25 mouse cellular contexts compared by ENCODE assay signal in genomic region chr2:79099601-79100000, GRCm38 (mm10).
DNase-seq lines count a peak whose midpoint lies in the region; ATAC-seq and TF ChIP-seq lines count a peak whose summit lies in the region.
"Had no signal": no experiment of that assay in that cellular context is flagged by ENCODE, and none has a peak within 500 bp of the region (broad histone marks: within the 10 kb centered on the region; RNA-seq: fewer than 3 reads in every experiment).

No protein-coding gene starts in this region.

- TF ChIP-seq CTCF in G1E (IDR thresholded peaks at IDR 0.05; ENCODE audit: low read depth, low read length) = no peak
- no peak for TF ChIP-seq CTCF in liver, embryonic 14.5 days (IDR thresholded peaks at IDR 0.05; ENCODE audit: low read depth)

- no peaks in the 10 kb centered on the region for H3K9me3 ChIP-seq in G1E (replicated peaks)
- no peaks in the 10 kb centered on the region for H3K9me3 ChIP-seq in liver, embryonic 14.5 days (ENCODE audit: control insufficient read depth, low read length)
- H3K9me3 ChIP-seq: embryonic facial prominence, embryonic 10.5 days; embryonic facial prominence, embryonic 15.5 days; forebrain, embryonic 15.5 days; hindbrain, embryonic 10.5 days; hindbrain, embryonic 15.5 days; neural tube, embryonic 12.5 days had no signal

- H3K36me3 ChIP-seq in G1E (replicated peaks) = peaks cover 2% of the 10 kb centered on the region
- no peaks in the 10 kb centered on the region for H3K36me3 ChIP-seq in liver, embryonic 14.5 days (replicated peaks; ENCODE audit: control insufficient read depth, insufficient read depth, low read depth)
- H3K36me3 ChIP-seq: embryonic facial prominence, embryonic 10.5 days; embryonic facial prominence, embryonic 15.5 days; forebrain, embryonic 15.5 days; hindbrain, embryonic 10.5 days; hindbrain, embryonic 15.5 days; neural tube, embryonic 12.5 days had no signal

- H3K9ac ChIP-seq in liver, embryonic 14.5 days (replicated peaks) = no peak overlapping the region
- H3K9ac ChIP-seq: embryonic facial prominence, embryonic 15.5 days; forebrain, embryonic 15.5 days; hindbrain, embryonic 15.5 days; lung, embryonic 14.5 days; neural tube, embryonic 12.5 days had no signal

- peak overlapping the region; percentile 9; the same call in 1 of the 2 replicates for H3K27ac ChIP-seq in liver, embryonic 14.5 days
- H3K27ac ChIP-seq: embryonic facial prominence, embryonic 10.5 days; embryonic facial prominence, embryonic 15.5 days; forebrain, embryonic 15.5 days; hindbrain, embryonic 10.5 days; hindbrain, embryonic 15.5 days; neural tube, embryonic 12.5 days had no signal

- no peak overlapping the region for H3K4me3 ChIP-seq in G1E (ENCODE audit: low read depth, low read length)
- no peak overlapping the region for H3K4me3 ChIP-seq in liver, embryonic 14.5 days (ENCODE audit: insufficient read depth in 1 of 2, low read depth in 2 of 2, low read length in 2 of 2)
- H3K4me3 ChIP-seq: embryonic facial prominence, embryonic 10.5 days; embryonic facial prominence, embryonic 15.5 days; forebrain, embryonic 15.5 days; hindbrain, embryonic 10.5 days; hindbrain, embryonic 15.5 days; neural tube, embryonic 12.5 days had no signal

- H3K27me3 ChIP-seq in G1E (ENCODE audit: insufficient read depth, low read length) = no peaks in the 10 kb centered on the region
- H3K27me3 ChIP-seq in liver, embryonic 14.5 days (ENCODE audit: control insufficient read depth, insufficient read depth, low read length) = no peaks in the 10 kb centered on the region
- H3K27me3 ChIP-seq: embryonic facial prominence, embryonic 15.5 days; forebrain, embryonic 15.5 days; hindbrain, embryonic 15.5 days; neural tube, embryonic 12.5 days had no signal

- no peak overlapping the region for H3K4me2 ChIP-seq in liver, embryonic 14.5 days (ENCODE audit: low read depth)
- H3K4me2 ChIP-seq: embryonic facial prominence, embryonic 15.5 days; forebrain, embryonic 15.5 days; hindbrain, embryonic 15.5 days; lung, embryonic 14.5 days; midbrain, embryonic 11.5 days; neural tube, embryonic 12.5 days had no signal

- DNase-seq in G1E (ENCODE audit: low spot score) = peak; percentile 27
- peak; percentile 38 to 63 (median 50) for DNase-seq in liver, embryonic 14.5 days (ENCODE audit: low read depth in 3 of 3, low spot score in 3 of 3)
- no peak for DNase-seq in thymus, adult 18-20 months
- no peak for DNase-seq in ovary, adult 18-20 months (ENCODE audit: low spot score)
- DNase-seq: adrenal gland, adult 8-10 months; cerebellum, adult 18-20 months; cerebellum, postnatal 14 days; heart, postnatal 14 days; kidney, adult 11 months; kidney, postnatal 14 days; left cerebral cortex, postnatal 4 days; lung, embryonic 14.5 days; lung, postnatal 14 days had no signal

- peaks cover 27% of the 10 kb centered on the region for H3K4me1 ChIP-seq in G1E (ENCODE audit: insufficient read depth, low read depth, low read length)
- peaks cover 12 to 14% of the 10 kb centered on the region in 2 experiments for H3K4me1 ChIP-seq in liver, embryonic 14.5 days (replicated peaks; ENCODE audit: control insufficient read depth in 2 of 2, insufficient read depth in 2 of 2, low read length in 1 of 2)
- H3K4me1 ChIP-seq: embryonic facial prominence, embryonic 10.5 days; embryonic facial prominence, embryonic 15.5 days; forebrain, embryonic 15.5 days; hindbrain, embryonic 10.5 days; hindbrain, embryonic 15.5 days; neural tube, embryonic 12.5 days had no signal

- 21% methylated on average over 1 of the region's 1 CpGs for WGBS in liver, embryonic 14.5 days (ENCODE audit: insufficient replicate concordance)

- TF ChIP-seq EP300 in liver, embryonic 14.5 days (IDR thresholded peaks at IDR 0.05; ENCODE audit: low read depth) = peak; percentile 84

- peak; percentile 99 for ATAC-seq in G1E (ENCODE audit: extremely low read depth, insufficient number of reproducible peaks, low FRiP score, poor library complexity, severe bottlenecking)
- peak; percentile 92 for ATAC-seq in erythroid progenitor cell, adult 5-6 weeks (replicated peaks; ENCODE audit: low FRiP score, poor library complexity, severe bottlenecking)
- ATAC-seq in liver, embryonic 14.5 days (ENCODE audit: insufficient read depth) = peak; percentile 92
- ATAC-seq in megakaryocyte-erythroid progenitor cell, adult 5-6 weeks (replicated peaks; ENCODE audit: low FRiP score, low TSS enrichment, poor library complexity, severe bottlenecking) = peak; percentile 98
- ATAC-seq in frontal cortex, adult (ENCODE audit: low TSS enrichment) = no peak
- ATAC-seq: forebrain, embryonic 15.5 days; inflammation-experienced regulatory T-cells, adult 6 months; midbrain, embryonic 16.5 days had no signal

Comparison
In these comparisons a context has a peak if more than half of its experiments do, and no peak if none do; other contexts are left out.
1. DNase-seq: peak in G1E (single experiment) and liver, embryonic 14.5 days (3 of 3); none in thymus, adult 18-20 months (0 of 2) and ovary, adult 18-20 months (single experiment).